In genomic region chr16:87567572-87567971, GRCm38 (mm10) we compare ENCODE assay signal across 9 mouse cellular contexts. TPM values are rescaled to one million over a fixed set of nuclear protein-coding genes. Genes with fewer than 3 reads are reported as not detected.
DNase-seq lines count a peak whose midpoint lies in the region; ATAC-seq and TF ChIP-seq lines count a peak whose summit lies in the region.
"Had no signal": no experiment of that assay in that cellular context is flagged by ENCODE, and none has a peak within 500 bp of the region (broad histone marks: within the 10 kb centered on the region; RNA-seq: fewer than 3 reads in every experiment).

No protein-coding gene starts in this region.

- no peak overlapping the region for H3K4me2 ChIP-seq in forebrain, embryonic 13.5 days
- no peak overlapping the region for H3K4me2 ChIP-seq in forebrain, embryonic 11.5 days (ENCODE audit: low read depth, low read length, severe bottlenecking)
- no peak overlapping the region for H3K4me2 ChIP-seq in limb, embryonic 14.5 days (replicated peaks; ENCODE audit: low read depth, low read length, severe bottlenecking)
- H3K4me2 ChIP-seq in kidney, embryonic 14.5 days (replicated peaks; ENCODE audit: low read depth, low read length) = no peak overlapping the region
- H3K4me2 ChIP-seq: neural tube, embryonic 12.5 days had no signal

- H3K9ac ChIP-seq in forebrain, embryonic 13.5 days = no peak overlapping the region
- no peak overlapping the region for H3K9ac ChIP-seq in forebrain, embryonic 11.5 days (ENCODE audit: low read length)
- no peak overlapping the region for H3K9ac ChIP-seq in limb, embryonic 14.5 days (ENCODE audit: low read depth, low read length, severe bottlenecking)
- H3K9ac ChIP-seq in kidney, embryonic 14.5 days (ENCODE audit: low read depth, low read length) = no peak overlapping the region
- H3K9ac ChIP-seq: neural tube, embryonic 12.5 days had no signal

- H3K4me1 ChIP-seq in forebrain, embryonic 13.5 days = no peaks in the 10 kb centered on the region
- no peaks in the 10 kb centered on the region for H3K4me1 ChIP-seq in forebrain, embryonic 11.5 days (replicated peaks; ENCODE audit: control insufficient read depth, insufficient read depth, low read length)
- no peaks in the 10 kb centered on the region for H3K4me1 ChIP-seq in limb, embryonic 14.5 days (ENCODE audit: control insufficient read depth, insufficient read depth, low read length)
- no peaks in the 10 kb centered on the region for H3K4me1 ChIP-seq in kidney, embryonic 14.5 days (ENCODE audit: control insufficient read depth, insufficient read depth, low read length)
- H3K4me1 ChIP-seq: neural tube, embryonic 12.5 days had no signal

- no peak for DNase-seq in forebrain, embryonic 11.5 days (ENCODE audit: low spot score)
- peak; percentile 65 to 71 for DNase-seq in cerebellum, adult 18-20 months
- peak; percentile 41 for DNase-seq in gastrocnemius, postnatal 10 days
- DNase-seq in limb, embryonic 14.5 days (ENCODE audit: low spot score) = peak; percentile 42
- DNase-seq in urinary bladder, adult 18-20 months (ENCODE audit: low spot score in 2 of 2) = no peak

- H3K27ac ChIP-seq in forebrain, embryonic 13.5 days = no peak overlapping the region
- H3K27ac ChIP-seq in forebrain, embryonic 11.5 days (ENCODE audit: low read depth, low read length) = no peak overlapping the region
- no peak overlapping the region; the same call in 1 of the 2 replicates for H3K27ac ChIP-seq in limb, embryonic 14.5 days (replicated peaks; ENCODE audit: low read depth, low read length)
- no peak overlapping the region for H3K27ac ChIP-seq in kidney, embryonic 14.5 days (ENCODE audit: low read depth, low read length)
- H3K27ac ChIP-seq: neural tube, embryonic 12.5 days had no signal

- ATAC-seq in forebrain, embryonic 13.5 days = peak; percentile 82
- ATAC-seq in forebrain, embryonic 11.5 days (replicated peaks; ENCODE audit: low FRiP score) = no peak
- peak; percentile 57; the same call in 1 of the 2 replicates for ATAC-seq in limb, embryonic 14.5 days (ENCODE audit: low FRiP score, low read depth)
- no peak for ATAC-seq in monocyte, adult 5-6 weeks (replicated peaks; ENCODE audit: insufficient number of reproducible peaks, low FRiP score, low TSS enrichment, poor library complexity, severe bottlenecking)
- ATAC-seq in kidney, embryonic 14.5 days (ENCODE audit: low FRiP score, low TSS enrichment) = no peak

- H3K9me3 ChIP-seq in forebrain, embryonic 13.5 days (replicated peaks) = no peaks in the 10 kb centered on the region
- no peaks in the 10 kb centered on the region for H3K9me3 ChIP-seq in forebrain, embryonic 11.5 days (ENCODE audit: control insufficient read depth, low read length)
- no peaks in the 10 kb centered on the region for H3K9me3 ChIP-seq in limb, embryonic 14.5 days (ENCODE audit: control insufficient read depth, low read length)
- H3K9me3 ChIP-seq in kidney, embryonic 14.5 days (ENCODE audit: control insufficient read depth, low read length) = no peaks in the 10 kb centered on the region
- H3K9me3 ChIP-seq: neural tube, embryonic 12.5 days had no signal

- no peaks in the 10 kb centered on the region for H3K36me3 ChIP-seq in forebrain, embryonic 13.5 days (ENCODE audit: poor library complexity, severe bottlenecking)
- no peaks in the 10 kb centered on the region for H3K36me3 ChIP-seq in forebrain, embryonic 11.5 days (ENCODE audit: control insufficient read depth, insufficient read depth, low read length)
- H3K36me3 ChIP-seq in limb, embryonic 14.5 days (ENCODE audit: control insufficient read depth, insufficient read depth, low read length) = no peaks in the 10 kb centered on the region
- no peaks in the 10 kb centered on the region for H3K36me3 ChIP-seq in kidney, embryonic 14.5 days (ENCODE audit: control insufficient read depth, insufficient read depth, low read length)
- H3K36me3 ChIP-seq: neural tube, embryonic 12.5 days had no signal

- WGBS in forebrain, embryonic 13.5 days = 81% methylated on average over 13 of the region's 13 CpGs
- WGBS in forebrain, embryonic 11.5 days = 88% methylated on average over 13 of the region's 13 CpGs
- 64% methylated on average over 13 of the region's 13 CpGs for WGBS in limb, embryonic 14.5 days
- WGBS in kidney, embryonic 14.5 days = 87% methylated on average over 13 of the region's 13 CpGs

- H3K4me3 ChIP-seq in forebrain, embryonic 13.5 days = no peak overlapping the region
- no peak overlapping the region for H3K4me3 ChIP-seq in forebrain, embryonic 11.5 days (ENCODE audit: low read depth, low read length)
- no peak overlapping the region for H3K4me3 ChIP-seq in limb, embryonic 14.5 days (replicated peaks; ENCODE audit: low read length)
- H3K4me3 ChIP-seq in kidney, embryonic 14.5 days (ENCODE audit: low read length) = no peak overlapping the region
- H3K4me3 ChIP-seq: neural tube, embryonic 12.5 days had no signal

- no peaks in the 10 kb centered on the region for H3K27me3 ChIP-seq in forebrain, embryonic 13.5 days
- no peaks in the 10 kb centered on the region for H3K27me3 ChIP-seq in forebrain, embryonic 11.5 days (ENCODE audit: control insufficient read depth, insufficient read depth, low read length)
- no peaks in the 10 kb centered on the region for H3K27me3 ChIP-seq in limb, embryonic 14.5 days (ENCODE audit: control insufficient read depth, insufficient read depth, low read length)
- no peaks in the 10 kb centered on the region for H3K27me3 ChIP-seq in kidney, embryonic 14.5 days (ENCODE audit: control insufficient read depth, insufficient read depth, low read length)
- H3K27me3 ChIP-seq: neural tube, embryonic 12.5 days had no signal

- no peak for TF ChIP-seq POLR2A in limb, embryonic 14.5 days (IDR thresholded peaks at IDR 0.05; ENCODE audit: borderline replicate concordance, extremely low read depth, insufficient read depth, insufficient read length)

RNA-seq across cellular contexts. Expression of gene Map3k7cl, which starts 14.4 kb away (rescaled TPM):
- polyA plus RNA-seq in forebrain, embryonic 13.5 days (2015; fragmentation: Nextera tagmentation; extraction: Ambion mirVana) = 0.10 TPM in 1 of 2 replicates, not detected in the other
- polyA plus RNA-seq in forebrain, embryonic 11.5 days (2014; fragmentation: Nextera tagmentation; extraction: Ambion mirVana) = 0.15 TPM in 1 of 2 replicates, not detected in the other
- 10 to 100 TPM; 40.8 to 51.4 TPM for total RNA-seq in gastrocnemius, postnatal 10 days (2021)
- 5.8 TPM in 2 replicates for polyA plus RNA-seq in limb, embryonic 14.5 days (2012; rRNA removed)
- 0.32 and 1.4 TPM in 2 replicates for polyA plus RNA-seq in limb, embryonic 14.5 days (2014; fragmentation: Nextera tagmentation; extraction: Ambion mirVana)
- not detected in 3 replicates for total RNA-seq in monocyte, adult 5-6 weeks (2017)
- 0.69 and 1.4 TPM in 2 replicates for polyA plus RNA-seq in kidney, embryonic 14.5 days (2014; fragmentation: Nextera tagmentation; extraction: Ambion mirVana)
- polyA plus RNA-seq: neural tube, embryonic 12.5 days had no signal

Comparison
In these comparisons a context has a peak if more than half of its experiments do, and no peak if none do; other contexts are left out.
1. ATAC-seq: peak in forebrain, embryonic 13.5 days (single experiment) and limb, embryonic 14.5 days (single experiment); none in forebrain, embryonic 11.5 days (single experiment), monocyte, adult 5-6 weeks (single experiment) and kidney, embryonic 14.5 days (single experiment).
2. DNase-seq: peak in cerebellum, adult 18-20 months (2 of 2), gastrocnemius, postnatal 10 days (single experiment) and limb, embryonic 14.5 days (single experiment); none in forebrain, embryonic 11.5 days (single experiment) and urinary bladder, adult 18-20 months (0 of 2).